Mouse (Mus musculus) ES-E14 (cell line): ENCODE results near the gene Gm3646. TPM values are rescaled to one million over a fixed set of nuclear protein-coding genes. Genes with fewer than 3 reads are reported as not detected.

ENCODE experiments used
- DNase-seq: peaks from one replicate; pipeline ENCODE4 v3.0.0-alpha.2; 2013; ENCODE audit warnings: low read depth, low spot score
- H3K27ac ChIP-seq: 2 replicates; pipeline ENCODE4 v1.5.1; 2012; ENCODE audit warnings: low read depth, mild to moderate bottlenecking, low read length, moderate library complexity, mixed read lengths; ENCODE audit not compliant: poor library complexity, insufficient read depth, severe bottlenecking
- H3K36me3 ChIP-seq: 2 replicates; pipeline ENCODE4 v1.6.1; 2012; ENCODE audit warnings: mild to moderate bottlenecking, low read length, moderate library complexity, mixed read lengths; ENCODE audit not compliant: control insufficient read depth, poor library complexity, insufficient read depth, severe bottlenecking
- H3K4me1 ChIP-seq, 2 experiments: fragments of 150-350 bp in 1 of 2; sonication (generic) in 1 of 2; 2 replicates each; pipeline ENCODE4 v1.6.1; 2012; ENCODE audit warnings: low read length in 2 of 2, mild to moderate bottlenecking in 1 of 2, mixed read lengths in 1 of 2; ENCODE audit not compliant: control insufficient read depth in 2 of 2, insufficient read depth in 2 of 2, poor library complexity in 1 of 2
- H3K4me3 ChIP-seq, 2 experiments: fragments of 150-350 bp in 1 of 2; sonication (generic) in 1 of 2; 2 replicates each; pipeline ENCODE4 v1.5.1; 2012; ENCODE audit warnings: low read length in 2 of 2, low read depth in 1 of 2, mild to moderate bottlenecking in 1 of 2, mixed read lengths in 1 of 2; ENCODE audit not compliant: insufficient read depth in 1 of 2, poor library complexity in 1 of 2, severe bottlenecking in 1 of 2
- H3K9ac ChIP-seq: 2 replicates; pipeline ENCODE4 v1.6.1; 2012; ENCODE audit warnings: low read depth, mild to moderate bottlenecking, low read length, mixed read lengths; ENCODE audit not compliant: poor library complexity, insufficient read depth, severe bottlenecking
- H3K9me3 ChIP-seq: fragments of 150-350 bp; sonication (generic); 2 replicates; pipeline ENCODE4 v1.6.1; 2012; ENCODE audit warnings: low read depth, mild to moderate bottlenecking, low read length; ENCODE audit not compliant: control insufficient read depth, insufficient read depth
- CHD2 ChIP-seq: IDR thresholded peaks from 2 replicates; pipeline ENCODE4 v1.6.1; 2014; ENCODE audit warnings: mild to moderate bottlenecking, low read depth, low read length, inconsistent platforms
- HCFC1 ChIP-seq: IDR thresholded peaks from 2 replicates; pipeline ENCODE4 v1.6.1; 2012; ENCODE audit warnings: low read length, inconsistent platforms, borderline replicate concordance; ENCODE audit not compliant: insufficient read depth
- MAFK ChIP-seq: IDR thresholded peaks from 2 replicates; pipeline ENCODE4 v1.6.1; 2014; ENCODE audit warnings: mild to moderate bottlenecking, low read depth, low read length, inconsistent platforms; ENCODE audit not compliant: insufficient read depth
- ZC3H11A ChIP-seq: IDR thresholded peaks from 2 replicates; pipeline ENCODE4 v1.6.1; 2012; ENCODE audit warnings: low read depth, mild to moderate bottlenecking, inconsistent platforms, low read length, borderline replicate concordance
- ZNF384 ChIP-seq: IDR thresholded peaks from 2 replicates; pipeline ENCODE4 v1.6.1; 2012; ENCODE audit warnings: low read depth, low read length, inconsistent platforms
- in situ Hi-C, 2 experiments: fragments of 600-800 bp; cut with MboI; formaldehyde crosslinking; loops; one replicate each; pipeline ENCODE4 v1.15.1; 2025; ENCODE audit warnings: low sequenced_read_pairs in 2 of 2, inconsistent platforms in 1 of 2; ENCODE audit not compliant: unreplicated experiment in 2 of 2
- total RNA-seq: library from RNA; depleted of rRNA; stranded (reverse); fragments of 300-350 nt; gene quantifications from 2 replicates; pipeline ENCODE4 v1.2.3, GENCODE M21; 2012

Gm3646 gene
- total RNA-seq, 1 experiment, result not detected

DNA sequence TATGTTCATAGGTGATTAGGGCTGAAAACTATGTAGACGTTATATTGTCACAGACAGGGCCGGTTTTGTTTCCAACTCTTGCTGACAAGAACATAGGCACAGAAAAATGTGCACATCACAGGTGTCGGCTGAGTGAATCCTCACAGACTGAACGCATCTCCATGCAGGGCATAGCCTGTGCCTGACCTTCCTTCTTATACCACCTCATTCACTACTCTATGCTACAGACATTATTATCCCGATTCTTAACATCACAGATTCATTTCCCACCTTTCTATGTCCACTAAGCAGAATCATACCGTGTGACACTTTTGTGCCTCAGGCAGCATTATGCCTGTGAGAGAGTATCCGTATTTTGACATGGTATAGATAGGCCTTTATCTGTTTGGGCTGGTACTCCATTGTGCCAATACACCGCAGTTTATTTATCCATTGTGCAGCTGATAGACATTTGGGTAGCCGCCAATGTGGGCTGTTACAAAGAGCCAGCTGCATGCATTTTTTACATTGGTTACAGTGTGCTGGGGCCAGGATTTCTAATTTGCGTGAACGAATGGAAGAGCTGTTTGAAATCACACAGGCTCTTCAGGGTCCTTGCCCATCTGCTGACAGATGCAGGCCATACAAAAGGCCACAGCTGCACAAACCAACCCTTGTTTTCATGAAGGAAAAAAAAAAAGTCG, 33.5 kb upstream of the Gm3646 start:
- DNase-seq, result no peak
- in situ Hi-C loops, result no loop called here
- H3K4me1 ChIP-seq, result 0 out of 4 replicates have a peak, but pooled peaks cover 2 to 3% of the 10 kb centered on the region in 2 experiments
- TF ChIP-seq ZC3H11A, result no peak
- no peak for TF ChIP-seq CHD2
- TF ChIP-seq MAFK, result no peak
- TF ChIP-seq ZNF384, result no peak
- no peak overlapping the region for H3K27ac ChIP-seq
- no peak overlapping the region for H3K4me3 ChIP-seq
- H3K36me3 ChIP-seq, result no peaks in the 10 kb centered on the region
- H3K9me3 ChIP-seq, result no peaks in the 10 kb centered on the region
- no peak overlapping the region for H3K9ac ChIP-seq

GRCm38 (mm10) chr1:39831594-39832039, 26.5 kb upstream of the Gm3646 start:
- H3K36me3 ChIP-seq, result no peaks in the 10 kb centered on the region
- H3K4me1 ChIP-seq, result no peaks in the 10 kb centered on the region
- no peaks in the 10 kb centered on the region for H3K9me3 ChIP-seq
- no peak overlapping the region for H3K27ac ChIP-seq
- no peak for DNase-seq
- in situ Hi-C loops, result no loop called here
- TF ChIP-seq ZNF384 (no peak), ZC3H11A (no peak), MAFK (no peak), CHD2 (no peak), HCFC1 (no peak)
- H3K4me3 ChIP-seq, result no peak overlapping the region
- no peak overlapping the region for H3K9ac ChIP-seq

- Histone ChIP-seq H3K4me3 (no peak overlapping the region), H3K27ac (no peak overlapping the region), H3K9ac (no peak overlapping the region), H3K4me1 (no peaks in the 10 kb centered on the region), H3K9me3 (no peaks in the 10 kb centered on the region), H3K36me3 (no peaks in the 10 kb centered on the region)
- DNase-seq, result no peak
- no peak for TF ChIP-seq MAFK
- TF ChIP-seq HCFC1, result no peak
- TF ChIP-seq CHD2, result no peak
- no peak for TF ChIP-seq ZC3H11A
- TF ChIP-seq ZNF384, result no peak
- in situ Hi-C loops, result no loop called here
Observed at GRCm38 (mm10) chr1:39830786-39831593, 25.9 kb upstream of the Gm3646 start.

- TF ChIP-seq ZNF384 (no peak), MAFK (no peak)
- Histone ChIP-seq H3K27ac (no peak overlapping the region), H3K4me3 (no peak overlapping the region), H3K9me3 (no peaks in the 10 kb centered on the region), H3K9ac (no peak overlapping the region), H3K36me3 (no peaks in the 10 kb centered on the region), H3K4me1 (no peaks in the 10 kb centered on the region)
- no peak for DNase-seq
- in situ Hi-C loops, result no loop called here
Observed at GRCm38 (mm10) chr1:39824902-39825301, 19.8 kb upstream of the Gm3646 start.
